Mouse (Mus musculus) lung, embryonic 15.5 days (tissue): Measurements from ENCODE around the gene Wdfy4. TPM values are rescaled to one million over a fixed set of nuclear protein-coding genes. Genes with fewer than 3 reads are reported as not detected.

ENCODE experiments used
- ATAC-seq: fragments of 200-750 bp; cut with Nextera tagmentation; 2 replicates; pipeline ENCODE4 v1.8.0; 2017; ENCODE audit warnings: moderate number of reproducible peaks, borderline replicate concordance; ENCODE audit not compliant: low FRiP score, low TSS enrichment; ENCODE audit errors: extremely low read depth
- H3K27ac ChIP-seq: fragments of 300-500 bp; sonication (generic); 2 replicates; pipeline ENCODE4 v1.5.1; 2015; ENCODE audit warnings: moderate library complexity, mild to moderate bottlenecking, inconsistent platforms
- H3K27me3 ChIP-seq: fragments of 300-500 bp; sonication (generic); 2 replicates; pipeline ENCODE4 v1.6.1; 2015; ENCODE audit warnings: inconsistent platforms
- H3K36me3 ChIP-seq: fragments of 300-500 bp; sonication (generic); 2 replicates; pipeline ENCODE4 v1.6.1; 2015; ENCODE audit warnings: inconsistent platforms
- H3K4me1 ChIP-seq: fragments of 300-500 bp; sonication (generic); 2 replicates; pipeline ENCODE4 v1.6.1; 2015; ENCODE audit warnings: inconsistent platforms
- H3K4me2 ChIP-seq: fragments of 300-500 bp; sonication (generic); 2 replicates; pipeline ENCODE4 v1.6.1; 2015; ENCODE audit warnings: inconsistent platforms, mild to moderate bottlenecking, moderate library complexity
- H3K4me3 ChIP-seq: fragments of 300-500 bp; sonication (generic); 2 replicates; pipeline ENCODE4 v1.5.1; 2015; ENCODE audit warnings: mild to moderate bottlenecking, inconsistent platforms
- H3K9ac ChIP-seq: fragments of 300-500 bp; sonication (generic); 2 replicates; pipeline ENCODE4 v1.6.1; 2015; ENCODE audit warnings: inconsistent platforms
- H3K9me3 ChIP-seq: fragments of 300-500 bp; sonication (generic); 2 replicates; pipeline ENCODE4 v1.6.1; 2016; ENCODE audit warnings: inconsistent platforms
- WGBS: fragments of 180-500 bp; shearing (Covaris S2); methylation state at CpG from one replicate; pipeline ENCODE4 v1.1.7; 2015; 5-methylcytosine and 5-hydroxymethylcytosine counted together
- polyA plus RNA-seq: library from polyadenylated mRNA; unstranded; fragments of >200 nt; fragmentation: Nextera tagmentation; extraction: Ambion mirVana; gene quantifications from 2 replicates; pipeline ENCODE4 v1.2.1, GENCODE M21; 2015

The Wdfy4 gene
- polyA plus RNA-seq, 1 experiment from 2014 or later, result 0.77 TPM

- no peak for ATAC-seq
- no peaks in the 10 kb centered on the region for H3K27me3 ChIP-seq
- WGBS, result 38% methylated on average over 8 of the region's 8 CpGs
- no peak overlapping the region for H3K4me3 ChIP-seq
- H3K9ac ChIP-seq, result no peak overlapping the region
- no peaks in the 10 kb centered on the region for H3K9me3 ChIP-seq
- H3K27ac ChIP-seq, result no peak overlapping the region
- H3K36me3 ChIP-seq, result no peaks in the 10 kb centered on the region
- H3K4me1 ChIP-seq, result no peaks in the 10 kb centered on the region
- H3K4me2 ChIP-seq, result no peak overlapping the region
These were observed 185.0 kb downstream of the Wdfy4 start for GRCm38 (mm10) chr14:33000112-33000979.

GRCm38 (mm10) chr14:32999511-32999910 lies 185.8 kb downstream of the Wdfy4 start:
- Histone ChIP-seq H3K27me3 (no peaks in the 10 kb centered on the region), H3K9ac (no peak overlapping the region), H3K4me2 (no peak overlapping the region), H3K36me3 (no peaks in the 10 kb centered on the region), H3K9me3 (no peaks in the 10 kb centered on the region), H3K4me3 (no peak overlapping the region), H3K27ac (no peak overlapping the region), H3K4me1 (peaks cover 5% of the 10 kb centered on the region)
- WGBS, result 51% methylated on average over 10 of the region's 10 CpGs
- no peak; the same call in 1 of the 2 replicates for ATAC-seq

GRCm38 (mm10) chr14:32994954-32995636 lies 190.2 kb downstream of the Wdfy4 start:
- Histone ChIP-seq H3K4me3 (peak overlapping the region; percentile 16; the same call in 1 of the 2 replicates), H3K36me3 (no peaks in the 10 kb centered on the region), H3K27ac (no peak overlapping the region), H3K9me3 (no peaks in the 10 kb centered on the region), H3K9ac (no peak overlapping the region), H3K27me3 (no peaks in the 10 kb centered on the region), H3K4me1 (peaks cover 5% of the 10 kb centered on the region), H3K4me2 (peak overlapping the region; percentile 46)
- 7% methylated on average over 10 of the region's 10 CpGs for WGBS
- ATAC-seq, result no peak

- Histone ChIP-seq H3K27ac (no peak within 1 kb of the TSS), H3K4me1 (peaks cover 5% of the 10 kb centered on the region), H3K27me3 (no peaks in the 10 kb centered on the region), H3K4me3 (no peak within 1 kb of the TSS), H3K4me2 (no peak within 1 kb of the TSS), H3K9me3 (no peaks in the 10 kb centered on the region), H3K9ac (no peak within 1 kb of the TSS), H3K36me3 (no peaks in the 10 kb centered on the region)
- ATAC-seq, result no peak
- WGBS, result 86% methylated on average over 2 of the region's 2 CpGs
These were observed 194.2 kb downstream of the Wdfy4 start, which contains the start of gene Lrrc18 for GRCm38 (mm10) chr14:32991082-32991481. Gene Lrrc18 (plus strand): TSS chr14:32991382.

- Histone ChIP-seq H3K4me2 (no peak overlapping the region), H3K27me3 (no peaks in the 10 kb centered on the region), H3K9me3 (no peaks in the 10 kb centered on the region), H3K36me3 (no peaks in the 10 kb centered on the region), H3K27ac (no peak overlapping the region), H3K9ac (no peak overlapping the region), H3K4me1 (no peaks in the 10 kb centered on the region), H3K4me3 (no peak overlapping the region)
- WGBS, result 66% methylated on average over 4 of the region's 4 CpGs
- no peak for ATAC-seq
These were observed 198.6 kb downstream of the Wdfy4 start for GRCm38 (mm10) chr14:32986659-32987058.

GRCm38 (mm10) chr14:32984176-32984738 lies 201.1 kb downstream of the Wdfy4 start:
- no peaks in the 10 kb centered on the region for H3K27me3 ChIP-seq
- H3K27ac ChIP-seq, result no peak overlapping the region
- no peak for ATAC-seq

GRCm38 (mm10) chr14:32970700-32971099 lies 214.6 kb downstream of the Wdfy4 start:
- Histone ChIP-seq H3K9ac (no peak overlapping the region), H3K4me3 (no peak overlapping the region), H3K4me1 (no peaks in the 10 kb centered on the region), H3K9me3 (no peaks in the 10 kb centered on the region), H3K36me3 (no peaks in the 10 kb centered on the region), H3K27ac (no peak overlapping the region), H3K4me2 (no peak overlapping the region), H3K27me3 (no peaks in the 10 kb centered on the region; the same call in 1 of the 2 replicates)
- WGBS, result 64% methylated on average over 9 of the region's 9 CpGs
- 0 out of 2 replicates have a peak, but pooled peaks have one; percentile 14 for ATAC-seq

More at GRCm38 (mm10) chr14:32984176-32984738, 201.1 kb downstream of the Wdfy4 start:
- Histone ChIP-seq H3K9ac (no peak overlapping the region), H3K9me3 (no peaks in the 10 kb centered on the region), H3K36me3 (no peaks in the 10 kb centered on the region), H3K4me2 (no peak overlapping the region), H3K4me3 (no peak overlapping the region), H3K4me1 (no peaks in the 10 kb centered on the region)
- WGBS, result 41% methylated on average over 6 of the region's 6 CpGs

GRCm38 (mm10) chr14:32964742-32965141 lies 220.6 kb downstream of the Wdfy4 start:
- WGBS, result 74% methylated on average over 10 of the region's 10 CpGs
- H3K27me3 ChIP-seq, result no peaks in the 10 kb centered on the region
- ATAC-seq, result no peak

GRCm38 (mm10) chr14:32960481-32960880 lies 224.8 kb downstream of the Wdfy4 start:
- H3K4me3 ChIP-seq, result no peak overlapping the region
- H3K9ac ChIP-seq, result no peak overlapping the region
- no peaks in the 10 kb centered on the region for H3K36me3 ChIP-seq
- H3K4me1 ChIP-seq, result peaks cover 39% of the 10 kb centered on the region
- no peaks in the 10 kb centered on the region for H3K9me3 ChIP-seq
- H3K27me3 ChIP-seq, result no peaks in the 10 kb centered on the region
- no peak overlapping the region for H3K4me2 ChIP-seq
- ATAC-seq, result no peak
- no peak overlapping the region for H3K27ac ChIP-seq
- 44% methylated on average over 5 of the region's 5 CpGs for WGBS

More at GRCm38 (mm10) chr14:32964742-32965141, 220.6 kb downstream of the Wdfy4 start:
- no peak overlapping the region for H3K27ac ChIP-seq
- no peak overlapping the region for H3K4me2 ChIP-seq
- no peaks in the 10 kb centered on the region for H3K9me3 ChIP-seq
- H3K9ac ChIP-seq, result no peak overlapping the region
- no peaks in the 10 kb centered on the region for H3K36me3 ChIP-seq
- H3K4me3 ChIP-seq, result no peak overlapping the region
- H3K4me1 ChIP-seq, result peaks cover 14% of the 10 kb centered on the region

- Histone ChIP-seq H3K27ac (no peak overlapping the region), H3K4me1 (peaks cover 39% of the 10 kb centered on the region)
- no peak for ATAC-seq
These were observed 226.6 kb downstream of the Wdfy4 start for GRCm38 (mm10) chr14:32958671-32959070.

GRCm38 (mm10) chr14:32956486-32956885 lies 228.8 kb downstream of the Wdfy4 start:
- Histone ChIP-seq H3K4me2 (peak overlapping the region; percentile 9), H3K4me3 (no peak overlapping the region), H3K27me3 (no peaks in the 10 kb centered on the region), H3K36me3 (no peaks in the 10 kb centered on the region), H3K27ac (peak overlapping the region; percentile 51; the same call in 1 of the 2 replicates), H3K9ac (no peak overlapping the region), H3K4me1 (peaks cover 32% of the 10 kb centered on the region), H3K9me3 (no peaks in the 10 kb centered on the region)
- ATAC-seq, result peak; percentile 93
- 18% methylated on average over 8 of the region's 8 CpGs for WGBS

More at GRCm38 (mm10) chr14:32958671-32959070, 226.6 kb downstream of the Wdfy4 start:
- Histone ChIP-seq H3K27me3 (no peaks in the 10 kb centered on the region), H3K4me3 (no peak overlapping the region), H3K9me3 (no peaks in the 10 kb centered on the region), H3K36me3 (no peaks in the 10 kb centered on the region), H3K4me2 (no peak overlapping the region), H3K9ac (no peak overlapping the region)
- 34% methylated on average over 8 of the region's 8 CpGs for WGBS
